Mouse (Mus musculus) brain, adult 10 weeks (tissue): ENCODE results near the gene Smco4. TPM values are rescaled to one million over a fixed set of nuclear protein-coding genes. Genes with fewer than 3 reads are reported as not detected.

Source experiments
- polyA plus RNA-seq: library from polyadenylated mRNA; stranded (reverse); fragments of 350-450 nt; fragmentation: Illumina TruSeq; extraction: RNeasy Lipid Tissue Mini Kit (QIAGEN cat#74804); gene quantifications from one replicate; pipeline ENCODE4 v1.2.3, GENCODE M21; 2015; ENCODE audit warnings: low read depth, low replicate concordance

The Smco4 gene
- 3.7 TPM for polyA plus RNA-seq

GRCm38 (mm10) chr9:15493235-15493924 is at the start of gene Smco4:
Smco4 (plus strand) TSS chr9:15493432.

Other genes starting within 250 kb of the Smco4 start
- gene Med17, start 213.5 kb upstream of the Smco4 start, polyA plus RNA-seq: 33.2 TPM
- gene Taf1d, start 187.2 kb upstream of the Smco4 start, polyA plus RNA-seq: 31.4 TPM
- 24.8 TPM for gene 4931406C07Rik, start 187.0 kb upstream of the Smco4 start, polyA plus RNA-seq
- 13.4 TPM for gene Cep295, start 135.6 kb upstream of the Smco4 start, polyA plus RNA-seq
- 0.45 TPM for gene Deup1, start 134.5 kb downstream of the Smco4 start, polyA plus RNA-seq
- 37.9 TPM for gene Slc36a4, start 216.3 kb downstream of the Smco4 start, polyA plus RNA-seq